Mouse (Mus musculus) adrenal gland (tissue): ENCODE data around the gene Trp73.

Experiments used
- intact Hi-C: fragments of 180-260 bp; cut with DNase I; formaldehyde crosslinking; loops from one replicate; pipeline ENCODE4 v1.15.1; 2025

The Trp73 gene

DNA sequence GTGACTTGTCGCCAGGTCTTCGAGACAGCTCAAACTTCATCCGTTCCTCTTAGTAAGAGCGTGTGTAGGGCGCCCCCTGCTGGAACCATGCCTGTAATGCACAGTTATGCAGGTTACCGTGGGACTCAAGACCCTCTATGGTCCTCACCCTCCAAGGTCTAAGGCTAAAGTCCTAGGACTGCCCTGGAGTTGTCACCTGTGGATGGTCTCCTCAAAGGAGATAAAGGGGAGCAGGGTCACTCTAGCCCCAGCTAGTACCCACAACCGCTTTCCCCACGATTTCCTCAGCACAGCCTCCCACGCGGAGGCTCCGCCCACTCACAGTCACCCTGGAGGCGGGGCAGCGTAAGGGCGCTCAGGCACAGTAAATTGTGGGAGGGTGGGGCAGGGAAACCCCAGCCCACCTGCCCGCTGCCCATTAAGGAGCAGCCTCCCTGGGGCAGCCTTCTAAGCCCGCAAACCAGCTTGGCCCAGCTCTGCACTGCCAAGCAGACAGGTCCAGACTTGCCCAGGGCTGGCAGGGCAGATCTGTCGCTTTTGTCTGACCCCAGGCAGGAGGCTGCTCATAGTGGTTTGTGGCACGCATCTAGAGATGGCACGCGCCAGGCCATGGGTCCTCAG, 34.5 kb downstream of the Trp73 start:
- intact Hi-C loops, result no loop called here

DNA sequence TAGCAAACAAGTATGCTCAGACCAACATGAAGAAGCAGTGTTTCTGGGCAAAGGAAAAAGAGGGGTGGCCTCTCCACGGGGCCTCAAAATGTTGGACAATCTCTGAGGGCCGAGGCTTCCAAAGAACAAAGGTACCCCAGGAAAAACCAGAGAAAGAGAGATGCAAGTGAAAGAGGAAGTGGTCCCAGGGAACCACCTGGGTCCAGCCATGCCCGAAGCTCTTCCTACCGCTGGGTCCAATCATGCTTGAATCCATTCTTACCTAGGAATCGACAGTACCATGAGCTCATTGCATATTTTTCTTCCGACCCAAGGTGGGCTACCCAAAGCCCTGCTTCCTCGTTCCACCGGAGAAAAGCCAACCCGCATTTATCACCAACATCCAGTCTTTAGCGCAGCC, 36.1 kb downstream of the Trp73 start:
- intact Hi-C loops, result no loop called here

DNA sequence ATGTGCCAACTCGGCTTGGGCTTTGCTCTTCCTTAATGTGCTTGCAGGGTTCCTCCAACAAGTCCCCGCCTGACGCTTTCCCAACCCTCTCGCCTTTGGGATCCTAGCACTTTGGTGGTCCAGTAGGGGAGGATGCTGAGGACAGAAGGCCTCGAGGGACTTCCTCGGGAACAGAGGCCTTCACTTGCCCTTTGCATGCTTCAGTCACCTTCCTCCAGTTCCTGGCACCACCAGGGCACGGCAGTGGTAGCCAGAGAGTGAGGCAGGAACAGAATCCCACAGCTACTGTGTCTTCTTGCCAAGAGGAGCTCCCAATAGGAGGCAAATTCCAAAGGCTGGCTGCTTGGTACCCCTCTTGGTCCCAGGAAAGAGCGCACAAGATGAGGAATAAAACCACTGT, 36.6 kb downstream of the Trp73 start:
- intact Hi-C loops, result no loop called here

DNA sequence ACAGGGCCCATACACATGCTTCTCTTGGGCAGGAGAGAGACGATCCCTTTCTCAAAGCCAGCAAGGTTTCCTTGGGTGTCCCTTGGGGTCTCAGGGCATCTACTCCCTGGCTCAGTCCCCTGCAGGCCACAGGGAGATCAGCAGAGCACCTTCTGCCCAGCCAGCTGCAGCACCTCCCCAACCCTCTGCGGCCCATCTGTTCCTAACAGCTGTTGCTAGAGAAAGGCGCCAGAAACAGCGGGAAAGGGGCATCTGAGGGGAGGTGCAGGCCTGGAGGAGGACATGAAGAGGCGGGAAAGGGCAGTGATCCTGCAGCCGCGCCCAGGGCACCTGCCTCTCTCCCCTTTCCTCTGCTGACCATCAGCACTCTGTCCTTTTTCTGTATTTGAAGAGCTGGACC, 40.6 kb downstream of the Trp73 start:
- intact Hi-C loops, result no loop called here

DNA sequence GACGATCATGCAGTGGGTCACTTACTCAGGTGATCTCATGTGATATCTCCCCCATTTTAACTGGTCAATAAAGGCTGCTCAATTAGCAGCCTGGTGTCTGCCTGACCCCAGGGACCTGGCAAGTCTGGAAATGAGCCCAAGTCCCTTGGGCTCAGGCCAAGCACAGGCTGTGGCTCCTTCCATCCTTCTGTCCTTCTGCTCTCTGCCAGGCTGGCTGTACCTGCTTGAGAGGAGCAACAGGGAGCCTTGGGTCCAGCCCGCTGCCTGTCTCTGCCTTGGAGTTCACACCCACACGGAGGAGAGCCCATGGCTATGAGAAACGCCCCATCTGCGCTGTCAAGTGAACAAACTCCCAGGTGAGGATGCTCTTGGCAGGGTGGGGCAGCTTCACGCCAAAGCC, 43.9 kb downstream of the Trp73 start:
- intact Hi-C loops, result no loop called here

DNA sequence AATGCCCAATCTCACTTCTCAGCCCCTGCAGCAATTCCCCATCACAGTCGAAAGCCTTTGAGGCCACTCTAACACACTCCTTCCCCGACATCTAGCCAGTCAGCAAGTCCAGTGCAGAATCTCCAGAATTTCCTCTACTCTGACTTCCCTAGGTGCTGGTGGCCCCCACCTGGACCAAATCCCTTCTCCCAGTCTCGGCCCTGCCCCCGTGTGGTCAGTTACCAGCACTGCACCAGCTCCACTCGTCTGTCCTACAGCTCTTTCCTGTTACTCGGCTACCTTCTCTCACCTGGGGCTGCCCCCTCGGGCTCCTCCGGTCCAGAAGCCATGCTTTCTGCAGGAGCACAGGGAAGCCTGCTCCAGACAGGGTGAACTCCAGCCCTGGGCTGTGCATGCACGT, 46.8 kb downstream of the Trp73 start:
- intact Hi-C loops, result no loop called here

DNA sequence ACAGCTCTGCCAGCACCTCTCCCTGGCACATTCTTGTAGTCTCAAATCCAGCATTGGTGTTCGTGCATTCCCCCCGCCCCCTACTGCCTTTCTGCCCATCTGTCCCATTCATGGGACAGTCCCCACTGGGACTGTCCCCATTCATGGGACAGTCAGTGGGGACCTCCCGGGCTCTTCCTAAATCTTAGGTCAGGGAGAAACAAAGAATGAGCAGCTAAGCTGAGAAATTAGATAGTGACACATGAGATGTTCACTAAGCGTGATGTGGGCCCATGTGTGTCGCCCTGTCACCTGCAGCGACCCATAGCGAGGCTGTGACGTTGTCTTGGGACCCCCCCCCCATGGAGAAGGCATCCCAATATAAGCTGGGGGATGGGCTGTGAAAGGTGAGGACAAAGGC, 48.7 kb downstream of the Trp73 start:
- intact Hi-C loops, result no loop called here

DNA sequence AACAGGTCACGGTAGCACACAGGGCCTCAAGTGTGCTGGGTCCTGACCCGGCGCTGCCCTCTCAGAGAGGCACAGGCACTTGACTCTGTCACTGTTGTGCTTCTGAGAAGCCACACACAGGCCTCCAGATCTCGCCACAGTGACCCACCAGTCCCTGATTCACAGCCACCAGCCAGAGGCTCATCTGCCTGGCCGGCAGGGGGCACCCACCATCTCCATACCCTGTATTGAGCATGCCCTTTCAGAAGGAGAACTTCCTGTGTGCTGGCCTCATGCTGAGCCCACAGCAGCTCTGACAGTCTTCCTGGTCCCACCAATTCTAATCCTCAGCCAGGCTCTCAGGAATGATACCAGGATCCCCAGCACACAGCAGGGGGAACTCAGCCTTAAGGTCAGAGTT, 50.8 kb downstream of the Trp73 start:
- intact Hi-C loops, result no loop called here

DNA sequence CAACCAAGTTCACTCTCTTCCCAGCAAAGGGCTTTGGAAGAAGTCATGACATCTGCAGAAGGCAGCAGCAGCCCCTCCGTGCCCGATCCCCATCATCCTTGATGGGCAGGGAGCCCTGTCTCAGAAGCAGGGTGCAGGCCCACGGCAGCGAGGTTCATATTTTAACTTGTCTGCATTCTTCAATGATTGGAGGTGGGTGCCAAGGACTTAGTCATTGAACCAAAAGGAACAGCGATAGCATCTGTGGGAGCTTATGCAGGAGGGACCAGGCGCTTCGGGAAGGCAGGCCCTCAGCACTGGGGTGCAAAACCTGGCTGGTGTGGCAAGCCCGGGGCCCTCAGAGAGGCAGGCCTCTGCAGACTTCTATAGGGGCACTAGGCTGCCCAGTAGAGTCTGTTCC, 53.6 kb downstream of the Trp73 start:
- intact Hi-C loops, result no loop called here

DNA sequence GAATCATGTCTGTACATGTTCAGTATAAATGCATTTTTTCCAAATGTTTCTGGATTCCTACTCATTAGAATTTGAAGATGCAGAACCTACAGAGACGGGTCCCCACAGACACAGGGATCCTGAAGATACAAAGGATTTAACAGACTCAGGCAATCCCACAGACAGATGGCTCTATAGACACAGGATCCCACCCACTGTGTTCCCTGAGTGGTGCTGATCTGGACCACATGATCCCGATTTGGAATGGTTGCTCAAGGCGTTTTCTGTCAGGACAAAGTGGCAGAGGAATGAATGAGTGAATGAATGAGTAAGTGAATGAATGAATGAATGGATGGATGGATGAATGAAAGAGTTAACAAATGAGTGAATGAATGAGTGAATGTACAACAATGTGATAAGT, 54.2 kb downstream of the Trp73 start:
- intact Hi-C loops, result no loop called here

DNA sequence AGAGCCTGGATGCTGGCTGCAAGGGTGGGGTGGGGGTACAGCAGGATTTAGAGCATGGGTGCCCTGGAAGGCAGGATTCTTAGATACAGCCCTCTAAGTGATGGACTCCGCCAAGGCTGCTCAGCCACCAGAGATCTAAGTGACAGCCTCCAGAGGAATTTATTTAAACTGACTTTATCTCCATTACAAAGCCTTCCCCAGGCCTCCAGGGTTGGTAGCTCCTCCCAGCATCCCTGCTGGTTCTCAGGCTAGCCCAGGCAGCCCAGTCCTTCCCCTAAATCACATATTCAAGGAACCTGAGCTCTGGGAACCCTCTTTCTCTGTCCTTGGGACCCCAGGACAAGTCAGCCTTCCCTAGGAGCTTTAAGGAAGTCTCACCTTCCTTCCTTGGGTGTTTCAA, 58.0 kb downstream of the Trp73 start:
- intact Hi-C loops, result no loop called here

DNA sequence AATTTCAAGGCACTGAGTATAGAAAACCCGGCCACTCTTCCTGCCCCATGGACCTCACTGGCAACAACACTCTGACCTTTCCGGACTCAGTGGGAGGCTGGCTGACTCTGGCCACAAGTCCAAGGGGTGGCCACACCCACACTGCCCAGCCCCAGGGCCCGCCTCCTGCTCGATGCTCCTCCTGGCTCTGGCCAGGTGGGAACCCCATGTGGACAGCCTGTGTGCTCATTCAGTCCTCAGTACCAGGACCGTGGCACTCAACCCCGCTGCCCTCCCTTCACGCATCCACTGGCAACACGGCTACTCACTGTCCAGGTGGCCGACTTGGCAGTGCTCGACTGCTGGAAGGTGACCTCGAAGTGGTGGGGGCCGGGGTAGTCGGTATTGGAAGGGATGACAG, 59.0 kb downstream of the Trp73 start:
- intact Hi-C loops, result no loop called here

DNA sequence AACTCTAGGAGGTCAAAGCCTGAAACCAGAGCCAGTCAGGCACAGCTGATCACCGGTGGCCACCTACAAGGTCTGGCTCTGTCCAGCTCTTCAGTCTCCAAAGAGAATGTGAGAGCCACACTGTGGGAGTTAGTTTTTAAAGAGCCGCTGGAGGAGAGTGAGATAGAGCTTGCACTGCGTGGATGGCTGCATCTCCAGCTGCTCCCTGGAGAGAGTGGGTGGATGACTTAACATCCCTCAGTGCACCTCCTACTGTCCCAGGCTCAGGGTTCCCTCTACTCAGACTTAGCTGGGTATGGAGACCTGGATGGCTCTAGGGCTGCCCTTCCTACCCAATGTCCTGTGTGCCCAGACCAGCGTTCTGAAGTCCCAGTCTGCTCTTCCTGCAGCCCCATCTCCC, 59.8 kb downstream of the Trp73 start:
- intact Hi-C loops, result no loop called here

DNA sequence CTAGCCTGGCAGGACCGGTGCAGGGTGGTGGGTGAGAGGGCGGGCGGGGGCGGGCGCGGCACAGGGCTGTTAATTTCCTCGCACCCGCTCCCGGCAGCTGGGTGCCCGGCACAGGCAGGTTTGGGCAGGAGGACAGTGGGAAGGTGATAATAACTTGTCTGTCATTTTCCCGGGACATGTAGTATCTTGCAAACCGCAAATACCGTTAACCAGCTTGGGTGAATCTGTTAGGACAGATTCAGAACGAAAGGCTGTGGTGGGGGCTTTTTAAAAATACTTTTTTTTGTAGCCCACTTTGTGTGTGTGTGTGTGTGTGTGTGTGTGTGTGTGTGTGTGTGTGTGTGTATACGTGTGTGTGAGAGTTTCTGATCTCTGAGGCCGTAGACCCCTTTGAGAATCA, 68.1 kb downstream of the Trp73 start:
- intact Hi-C loops, result no loop called here

DNA sequence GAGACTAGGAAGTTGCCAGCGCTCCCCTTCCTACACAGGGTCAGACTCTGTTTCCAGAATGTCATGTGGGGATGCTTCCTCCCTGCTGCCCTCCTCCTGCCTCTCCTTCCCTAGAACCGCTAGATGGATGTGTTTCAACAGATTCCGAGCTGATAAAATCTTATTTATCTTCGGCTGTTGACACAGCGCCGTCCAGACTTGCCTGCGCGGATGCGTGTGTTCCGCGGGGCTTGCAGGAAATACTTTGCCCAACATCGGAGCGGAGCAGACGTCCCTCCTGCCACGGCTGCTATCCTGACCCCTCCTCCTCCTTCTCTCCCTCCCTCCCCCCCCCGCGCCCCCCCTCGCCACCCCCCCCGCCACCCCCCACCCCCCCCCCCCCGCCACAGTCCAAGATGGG, 68.5 kb downstream of the Trp73 start:
- intact Hi-C loops, result no loop called here

DNA sequence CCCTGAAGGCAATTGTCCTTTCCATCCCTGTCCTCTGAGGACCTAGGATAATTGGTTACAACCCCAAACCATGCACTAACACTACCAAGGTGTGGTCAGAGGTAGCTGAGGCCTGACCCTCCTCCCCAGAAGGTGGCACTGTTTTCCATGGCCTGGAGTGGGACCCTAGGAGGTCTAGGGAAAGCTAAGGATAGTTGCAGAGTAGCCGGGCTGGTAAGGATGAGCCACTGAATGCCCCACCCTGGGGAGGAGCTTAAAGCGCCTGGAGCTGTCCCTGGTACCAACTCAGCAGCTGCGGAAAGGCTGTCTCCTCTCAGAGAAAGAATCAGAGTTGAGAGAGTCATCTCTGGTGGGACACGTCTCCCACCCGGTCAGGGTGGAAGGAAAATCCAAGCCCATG, 69.1 kb downstream of the Trp73 start:
- intact Hi-C loops, result no loop called here

DNA sequence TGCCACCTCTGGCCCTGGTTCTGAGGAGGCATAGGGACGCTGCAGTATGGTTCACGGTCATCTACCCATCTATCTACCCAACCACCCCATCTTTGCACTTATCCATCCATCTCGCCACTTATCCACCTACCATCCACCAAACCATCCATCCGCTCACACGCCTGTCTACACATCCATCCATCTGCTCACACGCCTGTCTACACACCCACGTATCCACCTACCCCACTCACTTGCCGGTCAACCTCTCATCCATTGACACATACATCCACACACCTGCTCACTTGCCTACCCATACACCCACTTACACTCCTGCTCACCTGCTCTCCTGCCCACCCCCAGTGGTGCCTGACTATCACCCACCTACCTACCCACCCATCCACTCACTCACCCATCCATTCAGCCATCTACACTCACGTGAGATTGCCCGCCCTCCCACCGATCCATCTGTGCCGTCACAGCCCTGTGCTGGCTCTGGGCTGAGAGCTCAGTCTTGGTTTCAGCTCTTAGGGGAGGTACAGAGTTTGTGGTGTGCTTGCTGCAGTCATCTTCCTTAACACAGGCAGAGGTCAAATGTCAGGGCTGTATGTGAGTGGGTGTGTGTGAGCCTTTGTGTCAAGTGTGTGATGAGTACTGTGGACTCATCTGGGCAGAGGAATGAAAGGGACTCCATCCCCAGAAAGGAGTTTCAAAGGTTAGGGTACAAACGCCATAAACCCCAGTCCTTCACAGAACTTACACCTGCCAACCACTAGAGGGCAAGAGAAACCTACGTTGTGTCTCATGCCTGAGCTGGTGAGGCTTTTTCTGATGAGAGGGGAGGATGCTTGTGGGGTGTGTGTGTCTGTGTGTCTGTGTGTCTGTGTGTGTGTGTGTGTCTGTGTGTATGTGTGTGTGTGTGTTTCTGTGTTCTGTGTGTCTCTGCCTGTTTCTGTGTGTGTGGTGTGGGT, 74.9 kb downstream of the Trp73 start:
- intact Hi-C loops, result loop anchor here (5.0 kb wide), 1 partner anchor 142 kb away; no protein-coding TSS in a partner anchor

DNA sequence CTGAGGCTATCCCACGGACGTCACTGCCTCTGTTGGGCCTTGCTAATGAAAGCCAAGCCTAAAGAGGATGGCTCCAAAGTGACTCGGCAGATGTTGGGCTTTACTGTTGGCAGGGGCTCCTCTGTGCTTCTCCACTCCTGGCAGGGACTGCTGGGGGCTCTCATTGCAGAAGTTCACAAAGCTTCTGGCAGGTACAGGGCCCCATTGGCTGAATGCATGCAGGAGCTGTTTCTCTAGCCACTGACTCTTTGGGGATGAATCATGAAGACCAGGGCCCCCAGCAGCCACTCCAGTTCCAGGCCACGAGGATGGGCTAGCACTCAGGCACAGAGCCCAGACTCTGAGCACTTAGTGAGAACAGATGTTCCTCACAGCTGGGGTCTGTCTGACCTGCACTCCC, 82.3 kb downstream of the Trp73 start:
- intact Hi-C loops, result no loop called here

DNA sequence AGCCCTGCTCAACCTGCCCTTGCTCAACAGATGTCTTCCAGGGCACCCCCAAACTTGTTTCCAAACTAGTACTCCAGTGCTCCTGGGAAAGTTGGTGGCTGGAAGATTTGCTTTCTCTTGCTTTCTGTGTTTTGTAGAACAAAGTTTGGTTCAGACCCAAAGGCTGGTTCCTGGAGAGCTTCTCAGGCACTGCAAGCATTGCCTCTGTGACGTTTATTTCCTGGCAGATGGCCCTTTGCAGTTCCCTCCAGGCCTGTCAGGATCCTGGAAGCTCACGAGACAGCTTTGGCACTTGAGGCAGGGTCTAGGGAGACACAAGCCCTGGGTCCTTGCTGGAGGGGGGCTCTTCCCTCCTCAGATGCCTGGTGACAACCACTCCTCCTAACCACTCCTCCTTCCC, 83.3 kb downstream of the Trp73 start:
- intact Hi-C loops, result no loop called here

DNA sequence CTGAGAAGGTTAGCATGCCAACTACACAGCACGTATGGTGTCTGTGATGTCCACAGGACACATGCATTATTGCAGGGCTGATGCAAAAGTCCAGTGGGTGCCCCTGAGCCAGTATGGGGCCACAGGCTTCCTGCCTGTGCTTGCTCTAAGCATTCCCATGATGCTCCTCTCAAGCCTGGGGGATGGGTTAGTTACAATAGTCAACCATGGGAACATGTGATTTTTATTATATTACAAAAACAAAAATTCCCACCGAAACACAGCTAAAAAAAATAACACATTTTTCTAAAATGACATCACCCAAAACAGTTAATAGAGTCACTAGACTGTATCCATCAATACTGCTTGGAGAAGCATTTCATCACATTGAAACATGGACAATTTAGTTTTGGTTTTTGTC, 84.0 kb downstream of the Trp73 start:
- intact Hi-C loops, result no loop called here

DNA sequence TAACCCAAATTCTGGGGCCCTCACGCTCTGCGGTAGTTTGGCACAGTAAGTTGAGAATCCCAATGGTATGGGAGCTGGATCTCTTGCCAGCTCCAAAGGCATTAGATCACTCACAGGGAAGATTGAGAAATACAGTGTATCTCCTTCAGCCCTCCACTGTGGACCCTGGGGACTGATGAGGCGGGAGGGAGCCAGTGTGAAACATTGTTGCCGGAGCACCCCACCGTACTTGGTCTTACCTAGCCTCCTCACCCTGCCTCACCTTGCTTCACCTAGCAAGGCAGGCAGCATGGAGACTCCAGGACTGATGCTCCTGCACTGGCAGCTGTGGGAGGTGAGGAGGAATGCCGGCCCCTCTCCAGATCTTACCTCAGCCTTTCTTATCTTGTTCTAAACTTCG, 84.5 kb downstream of the Trp73 start:
- intact Hi-C loops, result no loop called here

DNA sequence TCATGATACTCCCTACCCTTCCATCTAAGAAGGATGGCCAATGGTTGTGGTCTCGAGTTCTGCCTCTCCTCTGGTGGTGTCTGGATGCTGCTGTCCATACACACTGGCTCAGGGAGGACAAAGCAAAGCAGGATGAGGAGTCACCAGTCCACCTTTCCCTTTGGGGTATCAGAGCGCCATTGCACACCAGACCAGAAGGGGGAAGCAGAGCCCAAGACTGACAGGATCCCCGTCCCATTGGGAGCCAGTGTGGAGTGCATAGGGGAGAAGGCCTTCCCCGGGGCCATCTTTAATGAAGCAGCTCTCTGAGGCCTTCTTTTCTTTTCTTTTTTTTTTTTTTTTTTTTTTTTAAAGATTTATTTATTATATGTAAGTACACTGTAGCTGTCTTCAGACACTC, 86.9 kb downstream of the Trp73 start:
- intact Hi-C loops, result no loop called here

DNA sequence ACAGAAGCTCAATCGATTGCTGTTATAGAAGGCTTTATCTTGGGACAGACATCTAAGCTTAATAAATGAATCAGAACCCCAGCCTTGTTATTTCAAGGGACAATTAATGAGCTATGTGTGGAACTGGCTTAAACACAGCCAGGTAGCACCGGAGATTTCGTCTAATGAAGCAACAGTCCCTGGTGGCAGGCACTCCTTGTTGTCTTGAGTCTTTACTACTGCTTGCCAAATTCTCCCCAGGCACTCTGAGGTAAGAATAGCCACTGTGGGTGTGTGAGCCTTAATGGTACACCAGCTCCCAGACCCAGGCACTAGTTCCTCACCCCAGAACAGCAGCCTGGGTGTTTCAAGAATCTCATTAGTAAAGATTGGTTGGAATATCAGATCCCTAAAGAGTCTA, 88.6 kb downstream of the Trp73 start:
- intact Hi-C loops, result no loop called here
